Mouse (Mus musculus): Measurements from ENCODE around the gene Akap12. TPM values are rescaled to one million over a fixed set of nuclear protein-coding genes. Genes with fewer than 3 reads are reported as not detected.

Gene Akap12
- polyA plus RNA-seq, 1 experiment, result 0.46 TPM

DNA sequence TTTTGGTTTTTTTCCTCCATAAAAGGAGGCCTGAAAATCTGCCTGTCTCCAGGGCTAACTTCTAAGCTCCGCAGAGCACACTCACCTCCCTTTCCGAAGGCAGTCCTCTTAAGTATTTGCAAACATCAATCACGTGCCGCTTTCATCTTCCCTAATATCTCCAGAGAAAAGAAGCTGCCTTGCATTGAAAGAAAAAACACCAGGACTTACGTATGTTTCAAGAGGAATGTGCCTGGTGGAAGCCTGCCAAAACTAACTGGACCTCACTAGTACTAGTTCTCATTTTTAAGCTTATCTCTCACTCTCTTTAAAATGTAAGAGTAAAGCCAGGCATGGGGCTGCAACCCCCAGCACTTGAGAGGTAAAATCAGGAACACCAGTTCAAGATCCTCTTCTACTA is 59.4 kb downstream of the Akap12 start:
- Histone ChIP-seq H3K27me3 (replicated peaks) (no peaks in the 10 kb centered on the region), H3K36me3 (replicated peaks; ENCODE audit: low read length) (no peaks in the 10 kb centered on the region), H3K9me3 (peaks cover 13% of the 10 kb centered on the region), H3K4me3 (replicated peaks) (no peak overlapping the region), H3K4me1 (0 out of 2 replicates have a peak, but pooled peaks cover 3% of the 10 kb centered on the region)
- no peak for TF ChIP-seq FLI1 (IDR thresholded peaks at IDR 0.05; ENCODE audit: low read length)
- TF ChIP-seq GATA1 (IDR thresholded peaks at IDR 0.05; ENCODE audit: borderline replicate concordance, low read length), result no peak

- TF ChIP-seq FLI1 (IDR thresholded peaks at IDR 0.05; ENCODE audit: low read length) (no peak), GATA1 (IDR thresholded peaks at IDR 0.05; ENCODE audit: borderline replicate concordance, low read length) (no peak)
- Histone ChIP-seq H3K36me3 (replicated peaks; ENCODE audit: low read length) (no peaks in the 10 kb centered on the region), H3K4me1 (0 out of 2 replicates have a peak, but pooled peaks cover 3% of the 10 kb centered on the region)
Measured at GRCm38 (mm10) chr10:4327716-4328115, 61.5 kb downstream of the Akap12 start.

DNA sequence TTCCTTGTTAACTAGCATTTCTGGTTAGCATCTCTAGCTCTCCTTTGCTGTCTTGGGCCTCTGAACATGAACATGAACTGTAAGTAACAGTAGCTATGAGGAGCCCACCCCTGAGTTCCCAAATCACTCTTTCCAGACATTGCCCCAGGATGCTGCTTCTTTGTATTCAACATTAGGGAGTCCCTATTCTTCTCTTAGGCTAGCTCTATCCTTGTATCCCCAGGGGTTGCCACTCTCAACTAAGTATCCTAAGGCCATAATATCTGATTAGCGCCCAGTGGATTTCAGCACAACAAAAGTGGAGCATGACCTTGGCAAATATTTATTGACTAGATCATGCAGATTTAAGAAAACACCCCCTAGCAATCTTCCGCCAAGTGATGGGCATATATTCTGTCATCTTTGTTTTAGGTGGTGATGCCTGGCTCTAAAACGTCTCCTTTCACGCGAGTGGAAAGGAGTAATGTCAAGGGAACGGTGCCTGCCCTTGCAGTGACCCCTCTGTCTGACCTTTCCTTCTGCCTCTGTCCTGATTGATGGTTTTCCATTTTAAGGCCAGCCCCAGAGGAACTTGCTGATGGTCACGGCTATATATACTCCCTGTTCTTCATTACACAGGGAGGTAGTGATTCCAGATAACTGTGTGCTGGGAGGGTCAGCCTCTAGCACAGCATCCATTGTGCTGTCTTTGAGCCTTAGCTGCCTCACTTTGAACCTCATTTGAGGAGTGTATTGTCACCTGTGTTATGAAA is 66.2 kb downstream of the Akap12 start:
- H3K4me1 ChIP-seq, result peaks cover 25% of the 10 kb centered on the region

More at GRCm38 (mm10) chr10:4327716-4328115, 61.5 kb downstream of the Akap12 start:
- Histone ChIP-seq H3K4me3 (replicated peaks) (no peak overlapping the region), H3K27me3 (replicated peaks) (peaks cover 3% of the 10 kb centered on the region), H3K9me3 (peaks cover 13% of the 10 kb centered on the region)

GRCm38 (mm10) chr10:4333319-4333718 is 67.1 kb downstream of the Akap12 start:
- H3K4me3 ChIP-seq (replicated peaks), result peak overlapping the region; percentile 90
- H3K36me3 ChIP-seq (replicated peaks; ENCODE audit: low read length), result no peaks in the 10 kb centered on the region
- peaks cover 7% of the 10 kb centered on the region for H3K27me3 ChIP-seq (replicated peaks)
- TF ChIP-seq GATA1 (IDR thresholded peaks at IDR 0.05; ENCODE audit: borderline replicate concordance, low read length) (no peak), FLI1 (IDR thresholded peaks at IDR 0.05; ENCODE audit: low read length) (no peak)
- peaks cover under 1% of the 10 kb centered on the region; the same call in 1 of the 2 replicates for H3K9me3 ChIP-seq
- H3K4me1 ChIP-seq, result peaks cover 28% of the 10 kb centered on the region

More for the DNA sequence above, 66.2 kb downstream of the Akap12 start:
- H3K27me3 ChIP-seq (replicated peaks), result peaks cover 3% of the 10 kb centered on the region
- no peaks in the 10 kb centered on the region for H3K36me3 ChIP-seq (replicated peaks; ENCODE audit: low read length)
- no peak overlapping the region for H3K4me3 ChIP-seq (replicated peaks)
- H3K9me3 ChIP-seq, result peaks cover 8% of the 10 kb centered on the region
- TF ChIP-seq GATA1 (IDR thresholded peaks at IDR 0.05; ENCODE audit: borderline replicate concordance, low read length) (no peak), FLI1 (IDR thresholded peaks at IDR 0.05; ENCODE audit: low read length) (no peak)

DNA sequence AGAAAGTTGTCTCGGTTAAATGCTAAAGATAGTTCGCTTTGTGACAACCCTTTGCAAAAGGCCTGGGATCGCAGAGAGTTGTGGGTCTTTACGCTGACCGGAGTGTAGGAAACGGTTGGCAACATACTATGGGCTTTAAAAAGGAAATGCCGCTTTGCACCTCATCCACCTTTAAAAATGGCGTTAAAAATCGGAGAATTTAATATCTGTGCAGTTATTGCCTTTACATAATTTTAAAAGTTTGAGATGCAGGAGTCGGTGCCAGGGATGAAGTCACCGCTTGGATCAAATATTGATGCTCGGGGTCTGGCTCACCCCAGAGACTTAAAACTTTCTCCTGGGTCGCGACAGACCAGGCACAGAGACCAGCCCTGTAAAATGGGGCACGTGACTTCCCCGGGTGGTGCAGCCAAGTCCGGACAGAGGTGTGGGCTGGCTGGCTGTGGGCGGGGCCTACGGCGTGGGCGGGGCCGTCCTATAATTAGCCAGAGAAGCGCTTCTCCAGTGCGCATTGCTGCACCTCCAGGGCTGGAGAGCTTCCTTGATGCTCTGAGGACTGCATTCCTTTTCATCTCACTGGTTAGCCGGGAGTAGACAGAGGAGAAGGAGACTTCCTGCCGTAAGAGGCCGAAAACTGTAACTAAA is 68.0 kb downstream of the Akap12 start:
- Histone ChIP-seq H3K4me1 (peaks cover 32% of the 10 kb centered on the region), H3K36me3 (replicated peaks; ENCODE audit: low read length) (no peaks in the 10 kb centered on the region), H3K27me3 (replicated peaks) (peaks cover 7% of the 10 kb centered on the region), H3K4me3 (replicated peaks) (peak overlapping the region; percentile 90), H3K9me3 (no peaks in the 10 kb centered on the region)
- TF ChIP-seq GATA1 (IDR thresholded peaks at IDR 0.05; ENCODE audit: borderline replicate concordance, low read length), result no peak
- TF ChIP-seq FLI1 (IDR thresholded peaks at IDR 0.05; ENCODE audit: low read length), result no peak

DNA sequence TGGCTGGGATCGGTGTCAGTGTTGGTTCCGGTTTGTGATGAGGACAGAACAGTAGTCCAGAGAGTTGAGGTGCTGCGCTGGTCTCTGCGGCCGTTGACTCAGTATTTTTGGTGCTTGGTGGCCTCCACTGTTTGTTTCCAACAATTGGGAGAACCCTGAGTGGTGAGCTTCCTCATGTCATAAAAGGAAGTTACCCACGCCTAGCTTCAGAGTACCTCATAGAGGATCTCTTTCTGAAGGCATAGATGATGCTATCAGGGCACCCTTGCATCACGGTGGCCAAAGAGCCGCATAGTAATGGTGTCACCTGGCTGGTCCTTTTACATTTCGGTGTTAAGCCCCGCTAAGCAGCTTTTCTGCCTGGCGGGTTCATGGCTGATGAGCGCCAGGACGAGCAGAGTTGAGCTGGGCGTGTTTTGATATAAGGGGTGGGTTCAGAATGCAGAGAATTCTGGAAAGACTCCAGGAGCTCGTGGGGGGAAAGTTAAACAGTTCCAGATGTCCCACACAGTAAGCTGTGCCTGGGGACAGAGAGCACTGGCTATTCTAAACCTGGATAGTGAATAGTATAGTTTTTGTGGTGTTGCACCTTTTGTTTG is 72.8 kb downstream of the Akap12 start:
- H3K4me3 ChIP-seq (replicated peaks), result no peak overlapping the region
- no peaks in the 10 kb centered on the region for H3K9me3 ChIP-seq
- no peaks in the 10 kb centered on the region for H3K36me3 ChIP-seq (replicated peaks; ENCODE audit: low read length)

DNA sequence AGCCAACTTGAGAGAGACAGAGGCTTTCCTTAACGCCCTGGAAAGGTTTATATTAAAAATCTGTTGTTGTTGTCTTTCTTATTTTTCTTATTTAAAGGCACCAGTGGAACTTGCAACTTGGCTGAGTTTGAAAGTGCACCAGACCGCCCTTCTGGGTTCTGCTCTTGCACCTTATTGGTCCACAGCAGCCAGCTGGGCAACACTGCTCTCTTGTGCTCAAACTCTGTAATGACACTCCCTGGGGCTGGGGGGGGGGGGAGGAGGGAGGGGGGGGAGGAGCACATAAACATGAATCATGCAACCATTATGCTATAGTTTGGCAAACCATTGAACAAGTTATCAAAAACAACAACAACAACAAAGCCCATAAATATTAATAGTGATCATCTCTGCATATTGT is 75.2 kb downstream of the Akap12 start:
- no peaks in the 10 kb centered on the region for H3K36me3 ChIP-seq (replicated peaks; ENCODE audit: low read length)
- H3K9me3 ChIP-seq, result no peaks in the 10 kb centered on the region
- no peak for TF ChIP-seq GATA1 (IDR thresholded peaks at IDR 0.05; ENCODE audit: borderline replicate concordance, low read length)
- no peak for TF ChIP-seq FLI1 (IDR thresholded peaks at IDR 0.05; ENCODE audit: low read length)
- peaks cover 5% of the 10 kb centered on the region for H3K27me3 ChIP-seq (replicated peaks)
- H3K4me3 ChIP-seq (replicated peaks), result no peak overlapping the region
- peaks cover 18% of the 10 kb centered on the region for H3K4me1 ChIP-seq

More for the DNA sequence above, 72.8 kb downstream of the Akap12 start:
- peaks cover 5% of the 10 kb centered on the region for H3K27me3 ChIP-seq (replicated peaks)
- peaks cover 24% of the 10 kb centered on the region for H3K4me1 ChIP-seq
- TF ChIP-seq GATA1 (IDR thresholded peaks at IDR 0.05; ENCODE audit: borderline replicate concordance, low read length), result no peak
- no peak for TF ChIP-seq FLI1 (IDR thresholded peaks at IDR 0.05; ENCODE audit: low read length)

- H3K4me1 ChIP-seq, result peaks cover 17% of the 10 kb centered on the region
- H3K9me3 ChIP-seq, result no peaks in the 10 kb centered on the region
- H3K27me3 ChIP-seq (replicated peaks), result no peaks in the 10 kb centered on the region
- peak overlapping the region; percentile 83 for H3K4me3 ChIP-seq (replicated peaks)
- H3K36me3 ChIP-seq (replicated peaks; ENCODE audit: low read length), result no peaks in the 10 kb centered on the region
- TF ChIP-seq GATA1 (IDR thresholded peaks at IDR 0.05; ENCODE audit: borderline replicate concordance, low read length) (no peak), FLI1 (IDR thresholded peaks at IDR 0.05; ENCODE audit: low read length) (no peak)
Measured at GRCm38 (mm10) chr10:4346489-4347135, 80.4 kb downstream of the Akap12 start.

- H3K27me3 ChIP-seq (replicated peaks), result no peaks in the 10 kb centered on the region
- H3K9me3 ChIP-seq, result no peaks in the 10 kb centered on the region
- TF ChIP-seq GATA1 (IDR thresholded peaks at IDR 0.05; ENCODE audit: borderline replicate concordance, low read length), result no peak
- H3K4me1 ChIP-seq, result peaks cover 17% of the 10 kb centered on the region
- H3K4me3 ChIP-seq (replicated peaks), result peak overlapping the region; percentile 83
- no peaks in the 10 kb centered on the region for H3K36me3 ChIP-seq (replicated peaks; ENCODE audit: low read length)
Measured at GRCm38 (mm10) chr10:4347136-4347492, 80.9 kb downstream of the Akap12 start.

Data from megakaryocyte, embryonic 14.5 days (primary cell).